Mouse (Mus musculus): ENCODE measurements around the gene Grk1.

The Grk1 gene

DNA sequence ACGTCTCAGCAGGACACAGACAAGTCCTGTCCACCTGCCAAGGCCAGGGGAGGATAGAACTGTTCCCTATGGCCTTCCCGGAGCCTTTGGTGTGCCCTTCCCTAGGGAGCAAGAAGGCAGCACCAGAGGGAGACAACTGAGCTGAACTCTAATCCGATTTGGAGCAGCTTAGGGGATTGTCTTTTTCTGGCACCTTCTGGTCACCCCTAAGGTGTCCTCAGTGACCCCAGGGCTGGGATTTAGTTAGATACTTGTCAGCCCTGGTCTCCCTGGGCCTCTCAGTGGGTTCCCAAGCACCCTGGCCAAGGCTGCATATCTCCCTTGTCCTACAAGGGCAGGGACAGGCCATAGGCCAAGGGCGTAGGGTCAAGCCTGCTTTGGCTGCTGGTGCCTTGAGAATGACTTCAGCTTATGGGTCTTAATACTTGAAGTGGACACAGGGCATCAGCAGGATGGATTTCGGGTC is at the start of gene Grk1:
Gene Grk1, plus strand, starts transcription at position 416 of the 466 bp plus-strand sequence.
- DNase-seq = no peak

DNA sequence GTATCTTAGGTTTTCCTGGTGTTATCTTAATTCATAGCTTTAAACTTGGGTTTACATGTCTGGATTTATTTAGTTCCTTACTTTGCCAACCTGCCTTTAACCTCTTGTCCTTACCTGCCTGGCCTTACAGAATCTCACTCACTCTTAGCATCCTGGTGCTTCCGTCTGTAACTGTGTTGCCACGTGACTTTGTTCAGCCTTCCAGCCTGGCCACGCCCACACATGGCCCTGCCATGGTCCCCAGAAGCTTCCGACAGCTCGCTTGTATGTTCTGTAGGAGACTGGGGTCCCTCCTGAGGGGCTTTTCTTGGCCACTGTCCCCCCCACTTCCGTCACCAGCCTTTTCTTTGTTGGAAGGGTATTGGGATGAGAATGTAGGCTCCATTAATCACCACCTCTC is 48.7 kb upstream of the Grk1 start:
- no peak for DNase-seq

DNA sequence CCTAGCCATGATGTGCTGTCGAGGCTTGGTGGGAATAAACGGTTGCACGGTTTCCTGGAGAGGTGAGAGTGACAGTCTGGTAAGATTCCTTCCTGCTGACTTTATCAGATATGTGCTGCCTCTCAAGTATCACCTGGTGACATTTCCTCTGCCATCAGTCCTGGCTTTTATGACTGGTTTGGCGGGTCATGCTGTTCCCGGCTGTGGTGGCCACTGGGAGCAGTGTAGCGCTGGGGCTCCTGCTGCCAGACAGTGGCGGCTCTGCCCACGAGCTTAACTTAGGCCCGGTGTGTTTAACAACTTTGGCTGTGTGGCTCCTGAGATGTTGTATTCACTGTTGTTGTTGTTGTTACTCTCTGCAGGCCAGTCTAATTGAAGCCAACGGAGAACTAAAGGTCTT is 48.2 kb upstream of the Grk1 start:
- DNase-seq = no peak

DNA sequence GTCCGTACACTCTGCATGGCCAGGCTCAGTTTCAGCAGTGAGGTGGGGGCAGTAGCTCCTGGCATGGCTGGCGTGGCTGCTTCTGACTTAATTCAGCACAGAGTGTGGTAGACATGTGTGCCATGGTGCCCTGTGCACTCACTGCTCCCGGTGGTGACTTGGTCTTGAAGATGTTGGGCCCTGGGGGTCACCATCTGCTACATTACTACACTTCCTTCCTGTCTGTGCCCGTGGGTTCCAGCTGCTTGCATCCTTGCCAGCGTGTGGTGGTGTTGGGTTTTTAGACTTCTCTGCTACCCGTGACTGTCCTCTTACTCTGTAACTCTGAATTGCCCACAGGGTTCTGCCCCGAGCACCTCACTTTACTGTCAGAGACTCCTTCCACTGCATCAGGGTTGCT is 44.7 kb upstream of the Grk1 start:
- no peak for DNase-seq

DNA sequence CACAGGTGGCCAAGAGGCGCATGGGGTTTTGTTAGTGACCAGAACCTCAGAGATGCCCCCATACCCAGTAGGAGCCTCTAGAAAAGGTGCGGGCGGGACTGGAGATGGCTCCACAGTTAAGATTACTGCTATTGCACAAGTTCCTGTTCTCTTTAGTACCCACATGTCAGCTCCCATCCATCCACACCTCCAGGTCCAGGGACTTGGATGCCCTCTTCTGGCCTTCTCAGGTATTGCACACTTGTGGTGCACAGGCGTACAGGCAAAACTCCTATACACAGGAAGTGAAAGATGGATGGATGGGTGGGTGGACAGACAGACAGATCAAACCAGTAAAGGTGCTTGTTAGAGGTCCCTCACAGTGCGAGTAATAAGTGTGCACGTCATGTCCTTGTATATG is 43.0 kb upstream of the Grk1 start:
- no peak for DNase-seq

DNA sequence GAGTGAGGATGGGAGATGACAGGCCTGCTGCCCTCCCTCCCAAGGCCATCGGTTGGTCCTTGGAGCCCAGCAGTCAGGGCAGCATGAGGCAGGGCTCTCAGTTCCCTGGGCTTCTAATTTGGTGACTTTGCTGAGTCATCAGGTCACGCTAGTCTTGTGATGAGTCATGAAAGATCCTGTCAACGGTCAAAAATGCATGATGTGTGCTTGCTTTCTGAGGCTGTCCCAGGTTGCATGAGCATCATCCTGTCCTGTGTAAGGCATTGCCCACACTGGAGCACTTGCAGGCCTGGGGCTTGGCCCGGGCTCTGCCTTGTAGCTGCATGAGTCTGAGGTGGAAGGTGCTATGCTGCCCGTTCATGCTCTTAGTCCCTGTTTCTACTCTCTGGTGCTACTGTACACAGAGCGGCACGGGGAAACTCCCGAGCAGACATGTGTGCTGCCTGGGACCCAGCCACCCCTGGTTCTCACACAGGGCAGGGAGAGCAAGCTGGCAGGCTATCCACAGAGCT is 31.7 kb upstream of the Grk1 start:
- no peak for DNase-seq

DNA sequence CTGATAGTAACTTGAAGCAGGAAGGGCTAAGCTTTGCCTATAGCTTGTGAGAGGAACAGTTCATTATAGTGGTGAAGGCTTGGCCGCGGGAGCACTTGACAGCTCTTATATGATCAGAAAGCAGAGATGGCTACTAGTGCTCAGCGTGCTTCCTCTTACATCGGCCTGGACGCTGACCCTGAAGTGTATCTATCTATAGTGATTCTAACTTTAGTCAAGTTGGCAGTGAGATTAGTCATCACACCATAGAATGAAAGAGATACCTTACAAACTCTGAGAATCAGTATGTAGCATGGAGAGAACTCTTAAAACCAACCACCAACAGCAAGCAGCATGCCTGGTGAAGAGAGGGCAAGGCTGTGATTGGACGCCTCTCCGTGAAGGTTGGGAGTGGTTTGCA is 23.3 kb upstream of the Grk1 start:
- no peak for DNase-seq

DNA sequence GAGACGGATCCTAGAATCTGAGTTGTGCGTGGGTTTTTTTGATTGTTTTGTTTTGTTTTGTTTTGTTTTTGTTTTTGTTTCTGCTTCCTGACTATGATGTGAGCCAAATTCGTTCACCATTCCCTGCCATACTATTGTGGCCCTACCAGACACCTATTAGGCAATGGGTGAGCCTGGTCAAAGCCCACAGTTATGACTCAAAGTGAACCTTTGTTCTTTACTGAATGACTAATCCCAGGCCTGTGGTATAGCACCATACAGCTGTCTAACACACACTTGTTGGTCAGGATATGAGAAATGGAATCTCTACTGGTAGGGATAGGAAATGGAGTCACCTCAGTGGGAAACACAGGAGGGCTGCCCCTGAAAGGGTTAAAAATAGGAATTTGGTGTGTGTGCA is 22.3 kb upstream of the Grk1 start:
- DNase-seq = no peak

DNA sequence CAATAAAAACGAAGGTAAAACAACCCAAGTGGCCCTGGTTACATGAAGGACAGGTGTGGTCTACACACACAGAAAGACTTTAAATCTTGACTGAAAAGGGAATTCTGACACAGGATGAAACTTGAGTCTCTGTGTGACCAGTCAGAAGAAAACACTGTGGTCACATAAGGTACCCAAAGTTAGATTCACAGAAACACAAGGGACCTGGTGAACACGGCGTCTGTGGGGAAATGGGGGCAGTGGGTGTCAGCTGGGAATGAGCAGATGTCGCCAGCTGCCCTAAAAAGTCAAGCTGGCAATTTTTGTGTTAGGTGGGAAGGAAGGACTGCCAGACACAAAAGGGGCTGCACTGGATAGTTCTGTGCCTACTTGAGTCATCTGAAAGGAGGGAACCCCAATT is 21.9 kb upstream of the Grk1 start:
- DNase-seq = no peak

DNA sequence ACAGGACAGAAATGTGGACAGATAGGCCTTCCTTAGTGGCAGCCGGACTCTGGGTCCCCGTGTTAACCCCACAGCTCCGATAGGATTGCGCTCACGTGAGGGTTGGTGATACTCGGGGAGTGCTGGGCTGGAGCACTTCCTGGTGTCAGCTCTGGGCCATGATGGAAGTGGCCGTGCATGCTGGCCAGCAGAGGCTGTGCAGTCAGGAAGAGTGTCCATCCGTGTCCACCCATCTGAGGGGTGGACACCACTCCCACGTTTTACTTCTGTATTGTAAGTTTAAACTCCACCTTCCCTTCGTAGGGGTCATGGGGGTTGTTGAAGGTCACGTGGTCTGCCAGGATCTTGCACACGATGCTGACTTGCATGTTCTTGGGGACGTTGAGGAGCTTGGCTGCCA is 18.5 kb upstream of the Grk1 start:
- no peak for DNase-seq

DNA sequence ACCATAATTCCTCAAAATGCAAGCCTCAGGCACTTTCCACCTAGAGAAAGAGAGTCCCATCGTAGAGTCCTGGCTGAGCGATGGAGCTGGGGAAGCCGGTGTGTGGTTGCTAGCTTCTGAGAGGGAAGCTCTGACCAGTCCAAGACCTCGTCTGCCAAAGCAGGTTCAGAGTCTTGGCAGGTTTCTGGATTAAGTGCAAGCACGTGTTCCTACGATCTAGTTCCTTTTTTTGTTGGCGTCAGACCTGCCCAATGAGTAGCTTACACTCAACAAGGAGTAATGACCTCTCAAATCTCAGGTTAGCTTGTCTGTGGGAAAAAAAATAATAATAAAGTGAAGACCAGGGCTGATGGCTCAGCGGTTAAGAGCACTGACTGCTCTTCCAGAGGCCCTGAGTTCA is 17.2 kb upstream of the Grk1 start:
- DNase-seq = no peak

DNA sequence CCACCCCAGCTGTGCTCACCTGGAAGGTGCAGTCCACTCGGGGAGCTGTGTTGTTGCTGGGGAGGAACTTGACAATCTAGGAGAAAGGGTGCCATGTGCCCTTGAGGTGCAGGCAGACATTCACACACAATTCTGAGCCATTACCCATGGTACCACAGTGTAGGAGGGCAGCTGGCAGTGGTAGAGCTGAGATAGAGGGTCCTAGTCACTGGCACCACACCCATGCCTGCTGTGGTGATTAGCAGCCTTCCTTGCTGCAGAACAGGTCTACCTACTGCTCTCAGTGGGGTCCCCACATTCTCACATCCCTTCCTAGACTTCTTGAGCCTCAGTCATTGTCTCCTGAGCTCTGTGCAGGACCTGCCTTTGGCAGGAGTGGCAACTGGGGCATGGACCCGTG is 16.1 kb upstream of the Grk1 start:
- DNase-seq = no peak

DNA sequence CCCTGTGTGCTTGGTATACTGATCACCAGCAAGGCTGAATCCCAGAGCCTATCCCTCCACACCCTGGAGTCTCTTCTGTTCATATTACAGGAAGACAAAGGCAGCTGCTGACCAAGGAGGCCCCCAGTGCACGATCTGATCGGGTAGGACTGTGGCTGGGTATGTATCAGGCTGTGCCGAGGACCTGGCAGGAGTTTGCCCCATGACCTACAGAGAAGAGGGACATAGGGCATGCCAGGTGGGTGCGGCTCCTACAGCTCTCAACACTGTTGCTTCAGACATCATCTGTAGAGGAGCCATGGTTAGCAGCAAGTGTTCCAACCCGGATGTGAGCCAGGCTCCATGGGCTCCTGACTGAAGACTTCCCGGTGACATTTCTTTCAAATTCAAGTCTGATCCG is 11.0 kb upstream of the Grk1 start:
- no peak for DNase-seq

DNA sequence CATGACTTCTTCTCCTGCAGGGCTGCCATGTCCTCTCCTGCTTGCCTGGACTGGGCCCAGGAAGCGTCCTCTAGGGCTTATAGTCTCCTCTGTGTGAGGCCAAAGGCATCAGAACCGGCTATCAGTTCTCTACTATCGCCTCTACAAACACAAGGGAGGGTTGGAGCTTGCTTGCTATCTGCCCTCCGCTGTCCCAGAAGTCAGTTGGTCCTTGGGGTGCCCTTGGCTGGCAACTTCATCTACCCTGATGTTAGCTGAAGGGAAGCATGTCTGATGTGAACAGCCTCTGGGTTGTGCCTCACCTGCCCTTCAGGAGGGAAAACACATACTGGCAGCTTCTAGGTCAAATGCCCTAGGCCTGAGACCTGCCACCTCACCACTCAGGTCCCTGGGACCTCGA is 8.2 kb upstream of the Grk1 start, which contains the start of gene Atp4b:
Gene Atp4b, minus strand, starts transcription at position 101 of the 400 bp plus-strand sequence.
- no peak for DNase-seq

DNA sequence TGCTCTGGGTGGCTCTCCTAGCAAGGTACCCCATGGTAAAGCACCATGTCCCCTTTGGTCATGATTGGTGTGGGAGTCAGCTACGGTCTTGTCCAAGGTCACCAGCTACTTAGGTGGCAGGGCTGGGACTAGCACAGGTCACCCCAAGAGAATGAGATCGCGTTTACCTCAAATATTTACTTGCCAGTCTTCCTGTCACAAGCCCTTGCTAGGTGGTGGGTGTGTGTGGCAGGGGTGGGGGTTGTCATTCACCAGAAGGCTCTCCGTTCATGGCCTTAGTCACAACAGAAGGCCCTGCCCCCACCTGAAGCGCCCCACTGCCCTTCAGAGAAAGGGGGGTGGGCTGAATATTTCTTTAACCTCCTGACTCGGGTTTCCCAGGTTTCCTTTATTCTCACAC is 1.4 kb upstream of the Grk1 start:
- DNase-seq = no peak

DNA sequence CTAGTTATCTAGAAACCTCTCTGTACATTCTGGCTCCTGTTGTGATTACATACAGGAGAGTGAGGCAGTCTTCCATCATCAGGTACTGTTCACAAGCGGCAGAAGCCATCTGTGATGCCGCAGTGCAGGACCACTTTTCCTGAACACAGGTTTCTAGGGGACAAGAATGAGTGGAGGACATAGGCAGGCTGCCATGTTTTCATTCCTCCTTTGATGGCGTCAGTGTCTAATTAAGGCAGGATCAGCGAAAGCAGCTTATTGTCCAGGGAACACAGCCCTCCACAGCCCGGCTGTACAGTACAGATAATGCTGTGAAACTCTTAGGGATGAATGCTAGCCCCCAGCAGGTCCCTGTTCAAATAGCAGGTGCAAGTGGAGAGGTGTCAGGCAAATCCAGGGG is 1.1 kb downstream of the Grk1 start:
- no peak for DNase-seq

DNA sequence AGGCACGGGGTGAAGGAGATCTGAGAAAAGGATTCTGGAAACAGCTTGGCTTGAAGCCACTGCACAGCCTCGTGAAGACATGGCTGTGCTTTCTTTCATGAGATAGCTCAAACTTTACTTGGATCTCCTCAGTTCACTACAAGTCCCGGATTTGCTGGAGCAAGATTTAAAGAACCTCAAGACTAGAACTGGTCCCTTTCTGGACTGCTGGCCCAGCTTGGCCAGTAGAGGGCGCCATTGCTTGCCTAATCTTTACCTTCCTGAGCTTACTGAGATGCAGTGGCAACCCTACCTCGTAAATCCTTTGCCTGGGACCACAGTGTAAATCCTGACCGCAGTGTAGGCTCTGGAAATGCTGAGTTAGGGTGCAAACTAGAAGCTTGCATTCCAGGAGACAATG is 6.7 kb downstream of the Grk1 start:
- DNase-seq = peak; percentile 87

DNA sequence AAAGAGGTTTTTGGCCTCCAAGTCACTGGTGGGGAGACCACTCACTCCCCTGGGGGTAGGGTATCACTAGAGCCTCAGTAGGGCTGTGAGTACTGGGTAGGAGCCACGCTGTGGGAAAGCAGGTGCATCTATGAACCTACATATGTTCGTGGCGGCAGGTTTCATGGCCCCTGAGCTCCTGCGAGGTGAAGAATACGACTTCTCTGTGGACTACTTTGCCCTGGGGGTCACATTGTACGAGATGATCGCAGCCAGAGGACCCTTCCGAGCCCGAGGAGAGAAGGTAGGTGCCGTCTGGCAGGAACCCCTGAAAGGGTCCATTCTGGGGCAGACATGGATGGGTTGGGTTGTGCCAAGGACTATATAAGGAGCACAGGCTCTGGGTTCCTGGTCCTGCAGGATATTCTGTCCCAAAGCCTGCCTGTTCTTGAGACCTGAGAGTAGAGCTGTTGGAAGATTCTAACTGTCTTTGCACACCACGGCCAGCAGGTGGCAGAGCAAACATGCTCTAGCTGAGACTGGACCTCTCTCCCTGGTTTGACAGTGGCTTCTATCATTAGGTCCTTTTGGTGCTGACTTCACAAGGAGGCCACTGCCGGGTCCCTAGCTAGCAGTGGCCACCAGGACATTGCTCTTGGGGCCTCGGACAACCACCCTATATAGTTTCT is 8.1 kb downstream of the Grk1 start:
- peak; percentile 90 for DNase-seq

DNA sequence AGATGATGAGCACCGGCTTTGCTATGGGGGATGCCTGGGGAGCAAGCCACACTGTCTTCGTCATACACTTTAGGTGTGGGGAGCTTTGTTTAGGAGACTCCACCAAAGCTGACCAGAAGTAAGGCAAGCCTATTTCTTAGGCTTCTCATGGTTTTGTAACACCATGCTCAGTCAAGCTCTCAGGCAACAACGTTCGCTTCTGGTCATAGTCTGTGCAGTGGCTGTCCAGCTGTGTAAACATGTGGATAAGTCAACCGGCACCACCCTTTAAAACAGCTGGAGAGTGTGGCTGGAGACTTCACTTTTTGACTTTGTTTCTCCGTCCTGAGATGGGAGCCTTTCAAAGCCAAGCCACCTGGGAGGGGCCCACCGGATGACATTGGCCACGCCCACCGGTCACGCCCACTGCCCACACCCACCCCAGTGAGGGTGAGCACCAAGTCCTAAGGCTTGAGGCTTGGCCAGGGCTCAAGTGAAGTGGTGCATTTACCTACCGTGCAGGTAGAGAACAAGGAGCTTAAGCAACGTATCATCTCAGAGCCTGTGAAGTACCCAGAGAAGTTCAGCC is 9.0 kb downstream of the Grk1 start:
- DNase-seq = peak; percentile 95

DNA sequence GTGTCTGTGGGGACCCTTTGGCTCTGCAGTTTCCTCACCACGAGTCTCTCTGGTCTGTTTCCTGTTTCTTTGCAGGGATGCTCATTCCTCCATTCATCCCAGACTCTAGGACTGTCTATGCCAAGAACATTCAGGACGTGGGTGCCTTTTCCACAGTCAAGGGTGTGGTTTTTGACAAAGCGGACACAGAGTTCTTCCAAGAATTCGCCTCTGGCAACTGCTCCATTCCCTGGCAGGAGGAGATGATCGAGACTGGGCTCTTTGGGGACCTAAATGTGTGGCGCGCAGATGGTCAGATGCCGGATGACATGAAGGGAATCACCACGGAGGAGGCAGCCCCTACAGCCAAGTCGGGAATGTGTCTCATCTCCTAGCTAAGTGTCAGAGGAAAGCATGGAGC is 11.0 kb downstream of the Grk1 start:
- peak; percentile 96 for DNase-seq

DNA sequence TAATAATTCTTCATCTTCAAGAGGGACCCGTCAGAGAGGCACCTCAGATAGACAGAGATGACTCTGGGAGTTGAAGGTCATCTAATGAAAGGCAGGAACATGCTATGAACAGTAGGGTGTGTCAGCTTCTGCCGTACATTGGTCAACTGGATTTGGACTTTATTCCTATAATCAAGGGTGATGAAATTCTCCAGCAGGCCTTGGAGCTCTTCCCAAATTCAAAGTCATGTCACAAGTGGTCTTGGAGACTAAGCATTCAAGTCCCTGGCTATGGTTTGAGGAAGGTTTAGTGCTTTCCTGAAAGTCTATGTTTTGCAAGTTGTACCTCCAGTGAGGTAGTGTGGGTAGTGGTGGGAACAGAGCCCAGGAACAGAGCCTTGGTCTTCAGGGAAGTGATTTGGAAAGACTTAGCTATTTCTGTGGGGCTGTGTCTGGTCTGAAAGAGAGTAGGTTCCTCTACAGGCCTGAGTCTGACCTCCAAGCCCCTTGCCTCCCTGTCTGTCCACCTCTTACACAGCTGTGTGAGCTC is 14.3 kb downstream of the Grk1 start:
- DNase-seq = peak; percentile 85

DNA sequence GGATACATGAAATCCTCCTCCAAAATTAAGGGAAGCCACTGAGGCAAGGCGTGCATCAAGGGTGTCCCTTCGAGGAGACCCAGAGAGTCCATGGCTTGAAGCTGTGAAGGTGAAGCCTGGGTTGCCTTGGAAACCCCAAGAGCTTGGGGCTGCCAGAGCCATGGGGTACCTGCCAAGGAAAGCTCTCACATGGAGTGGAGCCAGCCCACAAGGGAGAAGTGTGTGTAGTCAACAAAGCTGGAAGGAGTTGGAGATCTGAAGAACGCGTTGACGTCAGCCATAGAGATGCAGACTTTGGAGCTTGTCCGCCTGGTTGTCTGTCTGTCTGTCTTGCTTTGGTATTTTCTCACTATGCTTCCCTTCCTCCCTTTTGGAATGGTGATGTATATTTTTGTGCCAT is 16.1 kb downstream of the Grk1 start:
- DNase-seq = peak; percentile 79

DNA sequence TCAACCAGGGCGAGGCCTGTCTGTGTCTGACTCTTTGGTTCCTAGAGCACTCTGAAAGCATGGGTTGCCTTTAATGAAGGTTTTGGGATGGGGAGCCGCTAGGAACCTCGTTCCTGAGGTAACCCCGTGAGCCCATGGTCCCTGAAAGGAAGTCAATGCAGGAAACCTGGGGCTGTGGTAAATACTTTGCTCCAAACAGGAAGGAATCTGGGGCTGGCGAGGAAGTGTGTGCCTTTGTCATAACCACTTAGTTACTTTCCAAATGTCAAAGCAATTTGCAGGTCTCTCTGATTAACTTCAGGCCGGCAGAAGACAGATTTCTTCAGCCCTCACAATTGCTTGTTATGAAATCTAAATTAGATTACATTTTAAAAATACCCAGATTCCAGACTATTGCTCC is 22.5 kb downstream of the Grk1 start:
- DNase-seq = peak; percentile 96

DNA sequence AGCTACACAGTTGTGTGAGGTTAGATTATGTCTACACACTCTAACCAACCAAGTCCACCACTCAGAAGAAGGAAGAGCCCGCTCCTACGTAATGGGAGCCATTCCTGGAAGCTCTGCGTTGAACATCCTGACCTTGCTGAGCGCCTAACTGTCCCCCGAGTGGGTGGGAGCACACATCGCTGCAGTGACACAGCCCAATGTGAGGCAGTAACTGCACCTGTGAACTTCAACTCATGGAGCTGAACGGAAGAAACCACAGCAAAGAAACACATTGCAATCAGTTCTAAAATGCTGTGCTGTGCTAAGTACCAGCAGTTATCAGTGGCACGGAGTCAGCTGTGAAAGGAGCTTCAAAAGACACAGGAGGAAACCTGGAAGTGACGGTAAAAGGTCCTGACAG is 23.3 kb downstream of the Grk1 start:
- DNase-seq = no peak

DNA sequence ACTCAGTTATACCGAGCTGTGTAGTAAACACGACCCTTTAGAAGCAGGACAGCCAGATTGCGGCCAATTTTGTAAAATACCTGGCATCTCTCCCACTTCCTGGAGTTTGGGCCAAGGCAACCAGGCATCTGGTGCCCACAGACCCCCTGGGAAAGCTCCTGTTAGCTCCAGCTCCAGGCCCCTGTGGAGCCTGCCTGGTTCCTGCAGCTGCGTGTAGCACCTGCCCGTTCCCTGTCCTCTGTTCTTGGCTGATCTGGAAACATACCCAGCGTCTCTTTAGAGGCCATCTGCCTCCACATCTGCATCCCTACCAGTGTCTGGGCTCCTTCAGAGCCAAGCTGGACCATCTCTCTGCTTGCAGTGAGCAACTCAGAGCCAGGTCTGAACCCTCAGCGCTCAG is 25.5 kb downstream of the Grk1 start:
- DNase-seq = no peak
